Mouse (Mus musculus) spleen, adult 2 months (tissue): ENCODE data around the gene Smarcc2.

Experiments used
- CTCF ChIP-seq: fragments of 200-500 bp; IDR thresholded peaks from 2 replicates; pipeline ENCODE4 v1.5.1; 2011; ENCODE audit warnings: mild to moderate bottlenecking, inconsistent platforms; ENCODE audit not compliant: insufficient read depth, insufficient read length, insufficient replicate concordance; ENCODE audit errors: extremely low read depth
- POLR2A ChIP-seq: fragments of 200-500 bp; IDR thresholded peaks from 2 replicates; pipeline ENCODE4 v1.6.1; 2011; ENCODE audit warnings: low read depth, low read length, inconsistent platforms

DNA sequence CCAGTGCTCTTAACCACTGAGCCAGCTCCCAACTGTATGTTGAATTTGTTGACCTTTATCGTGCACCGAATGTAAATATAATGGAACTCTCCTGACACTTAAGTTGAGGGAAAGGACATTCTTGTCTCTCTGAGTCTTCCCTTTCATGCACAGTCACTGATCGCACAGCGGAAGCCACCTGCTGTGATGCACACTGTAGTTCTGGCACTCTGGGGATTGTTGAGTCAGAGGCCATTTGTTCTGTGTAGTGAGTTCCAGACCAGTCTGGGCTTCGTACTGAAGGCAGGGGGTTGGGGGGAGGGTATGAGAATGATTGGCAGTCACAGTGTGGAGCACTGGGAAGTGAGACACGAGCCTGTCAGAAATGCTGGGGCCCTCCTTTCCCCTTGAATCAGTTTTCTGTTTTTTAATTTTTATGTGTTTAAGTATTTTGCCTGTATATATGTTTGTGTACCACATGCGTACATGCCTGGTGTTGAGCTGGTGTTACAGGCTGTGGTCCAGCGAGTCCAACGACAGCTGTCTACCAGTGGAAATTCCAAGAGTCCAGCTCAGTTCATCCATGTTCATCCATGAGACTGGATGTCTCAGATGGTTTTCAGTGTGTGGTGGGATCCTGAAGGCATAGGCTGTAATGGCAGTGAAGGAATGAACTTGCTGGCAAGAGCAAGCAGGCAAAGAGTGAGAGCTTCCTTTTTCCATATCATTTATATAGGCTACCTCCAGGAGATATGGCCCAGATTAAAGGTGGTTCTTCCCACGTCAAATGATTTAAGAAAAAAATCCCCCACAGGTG lies 17.5 kb upstream of the Smarcc2 start:
- TF ChIP-seq CTCF = no peak
- TF ChIP-seq POLR2A = no peak
